Mouse (Mus musculus): ENCODE data around the gene Smap2. TPM values are rescaled to one million over a fixed set of nuclear protein-coding genes. Genes with fewer than 3 reads are reported as not detected.

Smap2 gene
- polyA plus RNA-seq, 1 experiment, result 27.3 TPM

DNA sequence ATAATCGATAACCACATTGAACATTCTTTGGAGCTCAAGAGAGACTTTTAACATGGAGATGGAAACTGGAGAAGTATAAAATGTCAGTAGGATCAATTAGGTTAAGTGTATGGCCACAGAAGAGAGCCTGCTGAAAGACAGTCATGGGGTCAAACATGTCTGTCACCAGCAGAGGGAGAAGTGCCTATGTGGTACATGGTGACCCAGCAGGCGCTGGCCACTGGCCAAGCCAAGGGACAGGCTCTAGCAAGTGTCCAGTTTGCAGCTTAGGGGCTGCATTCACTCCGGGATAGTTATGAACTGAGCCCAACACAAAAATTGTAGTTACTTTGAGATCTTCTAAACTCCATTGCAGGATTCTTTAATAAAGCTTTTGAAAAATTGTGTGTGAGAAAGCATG is 88.4 kb downstream of the Smap2 start:
- WGBS, result 83% methylated on average over 3 of the region's 3 CpGs
- Histone ChIP-seq H3K27me3 (replicated peaks; ENCODE audit: control insufficient read depth, insufficient read depth, low read length) (no peaks in the 10 kb centered on the region), H3K27ac (ENCODE audit: insufficient read depth, low read depth, low read length) (no peak overlapping the region), H3K36me3 (ENCODE audit: control insufficient read depth, insufficient read depth, low read length) (no peaks in the 10 kb centered on the region), H3K4me3 (ENCODE audit: insufficient read depth, low read depth, low read length) (no peak overlapping the region), H3K4me1 (ENCODE audit: control insufficient read depth, insufficient read depth, low read length) (peaks cover 5% of the 10 kb centered on the region; the same call in 1 of the 2 replicates)
- TF ChIP-seq POLR2A (IDR thresholded peaks at IDR 0.05; ENCODE audit: low read depth, low read length) (no peak), CTCF (conservative IDR thresholded peaks at IDR 0.05; ENCODE audit: insufficient read depth, insufficient read length, low read depth, low read length) (no peak)
- DNase-seq, result peak; percentile 34

GRCm38 (mm10) chr4:120925386-120925785 is 91.7 kb downstream of the Smap2 start:
- peak overlapping the region; percentile 81 for H3K4me3 ChIP-seq (ENCODE audit: insufficient read depth, low read depth, low read length)
- peaks cover 5% of the 10 kb centered on the region; the same call in 1 of the 2 replicates for H3K4me1 ChIP-seq (ENCODE audit: control insufficient read depth, insufficient read depth, low read length)
- WGBS, result 9% methylated on average over 3 of the region's 3 CpGs
- peak overlapping the region; percentile 46 for H3K27ac ChIP-seq (ENCODE audit: insufficient read depth, low read depth, low read length)
- no peaks in the 10 kb centered on the region for H3K27me3 ChIP-seq (replicated peaks; ENCODE audit: control insufficient read depth, insufficient read depth, low read length)
- DNase-seq, result peak; percentile 80
- TF ChIP-seq POLR2A (IDR thresholded peaks at IDR 0.05; ENCODE audit: low read depth, low read length) (no peak), CTCF (conservative IDR thresholded peaks at IDR 0.05; ENCODE audit: insufficient read depth, insufficient read length, low read depth, low read length) (peak; percentile 35)
- no peaks in the 10 kb centered on the region; the same call in 1 of the 2 replicates for H3K36me3 ChIP-seq (ENCODE audit: control insufficient read depth, insufficient read depth, low read length)

DNA sequence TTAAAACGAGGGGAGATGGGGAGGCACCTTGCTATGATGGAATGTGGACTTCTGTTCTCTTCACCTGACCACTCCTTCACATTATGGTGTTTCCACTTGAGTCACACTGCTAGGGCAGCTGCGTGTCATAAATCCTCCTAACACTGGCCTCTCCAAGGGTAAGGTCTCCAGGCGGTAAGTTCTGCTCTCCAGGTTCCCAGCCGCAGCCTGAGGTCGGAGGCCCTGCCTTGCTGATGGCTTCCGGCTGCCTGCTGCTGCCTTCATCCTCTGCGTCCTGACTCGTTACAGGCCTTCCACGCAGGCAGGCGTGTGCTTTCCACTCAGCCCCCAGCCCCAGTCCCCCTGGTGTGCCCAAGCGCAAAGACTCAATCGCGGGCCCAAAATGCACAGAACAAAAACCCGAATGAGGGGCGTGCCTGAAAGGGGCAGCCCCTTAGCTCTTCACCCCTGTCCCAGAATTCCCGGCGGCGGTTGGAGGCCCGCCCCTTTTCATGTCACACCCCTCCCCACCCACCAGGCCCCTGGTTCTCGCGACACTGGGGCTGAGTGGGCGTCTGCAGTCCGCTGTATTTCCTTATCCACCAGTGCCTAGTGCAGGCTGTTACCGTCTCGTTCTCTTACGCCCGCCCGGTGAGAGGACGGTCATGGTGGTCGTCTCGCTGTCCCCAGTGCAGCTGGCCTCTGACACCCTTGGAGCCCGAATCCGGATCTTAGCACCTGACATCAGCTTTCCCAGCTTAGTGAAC is 92.3 kb downstream of the Smap2 start, which contains the start of gene Exo5:
TSS of gene Exo5 (minus strand) at position 464 of the 746 bp plus-strand sequence.
- H3K27me3 ChIP-seq (replicated peaks; ENCODE audit: control insufficient read depth, insufficient read depth, low read length), result no peaks in the 10 kb centered on the region
- WGBS, result under 1% methylated on average over 33 of the region's 33 CpGs
- DNase-seq, result peak; percentile 93
- H3K4me1 ChIP-seq (ENCODE audit: control insufficient read depth, insufficient read depth, low read length), result peaks cover 5% of the 10 kb centered on the region; the same call in 1 of the 2 replicates
- TF ChIP-seq POLR2A (IDR thresholded peaks at IDR 0.05; ENCODE audit: low read depth, low read length) (peak; percentile 88), CTCF (conservative IDR thresholded peaks at IDR 0.05; ENCODE audit: insufficient read depth, insufficient read length, low read depth, low read length) (no peak)
- peak within 1 kb of the TSS; percentile 81 for H3K4me3 ChIP-seq (ENCODE audit: insufficient read depth, low read depth, low read length)
- H3K27ac ChIP-seq (ENCODE audit: insufficient read depth, low read depth, low read length), result peak within 1 kb of the TSS; percentile 82
- H3K36me3 ChIP-seq (ENCODE audit: control insufficient read depth, insufficient read depth, low read length), result no peaks in the 10 kb centered on the region; the same call in 1 of the 2 replicates

DNA sequence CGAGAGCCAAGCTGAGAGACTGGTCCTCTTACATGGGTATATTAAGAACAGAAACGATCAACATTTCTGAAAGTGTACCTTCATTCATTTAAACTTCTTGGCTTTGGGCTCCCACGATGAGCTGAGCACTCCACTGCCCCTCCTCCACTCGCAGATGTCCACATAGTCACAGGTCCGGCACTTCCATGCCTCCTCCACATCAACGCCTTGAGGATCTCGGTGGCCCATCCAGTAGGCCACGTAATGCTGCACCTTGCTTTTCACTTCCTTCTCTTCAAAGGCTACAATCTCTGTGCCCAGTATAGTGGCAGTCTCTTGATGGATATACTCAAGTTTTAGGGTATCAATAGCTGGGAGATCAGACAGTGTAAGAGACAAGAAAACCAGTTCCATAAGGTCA is 95.6 kb downstream of the Smap2 start:
- Histone ChIP-seq H3K4me3 (ENCODE audit: insufficient read depth, low read depth, low read length) (no peak overlapping the region), H3K27me3 (replicated peaks; ENCODE audit: control insufficient read depth, insufficient read depth, low read length) (no peaks in the 10 kb centered on the region), H3K36me3 (ENCODE audit: control insufficient read depth, insufficient read depth, low read length) (no peaks in the 10 kb centered on the region; the same call in 1 of the 2 replicates), H3K27ac (ENCODE audit: insufficient read depth, low read depth, low read length) (no peak overlapping the region), H3K4me1 (ENCODE audit: control insufficient read depth, insufficient read depth, low read length) (peaks cover 5% of the 10 kb centered on the region; the same call in 1 of the 2 replicates)
- WGBS, result 87% methylated on average over 8 of the region's 8 CpGs
- TF ChIP-seq CTCF (conservative IDR thresholded peaks at IDR 0.05; ENCODE audit: insufficient read depth, insufficient read length, low read depth, low read length), result no peak
- no peak for TF ChIP-seq POLR2A (IDR thresholded peaks at IDR 0.05; ENCODE audit: low read depth, low read length)
- DNase-seq, result no peak

Other genes with a start within 250 kb of the Smap2 start
- 218 and 287 TPM in 2 replicates for gene Nfyc, start 185.7 kb downstream of the Smap2 start, polyA plus RNA-seq (2012; rRNA removed)
- 0.27 and 0.39 TPM in 2 replicates for gene Rims3, start 162.4 kb downstream of the Smap2 start, polyA plus RNA-seq (2012; rRNA removed)
- 3.4 and 4.1 TPM in 2 replicates for gene Exo5, start 92.2 kb downstream of the Smap2 start, polyA plus RNA-seq (2012; rRNA removed)
- 1.3 and 1.4 TPM in 2 replicates for gene Zfp69, start 65.5 kb downstream of the Smap2 start, polyA plus RNA-seq (2012; rRNA removed)
- gene Col9a2, start 22.1 kb upstream of the Smap2 start, polyA plus RNA-seq (2012; rRNA removed), result not detected in 2 replicates
- 43.5 and 45.7 TPM in 2 replicates for gene Zmpste24, start 81.0 kb upstream of the Smap2 start, polyA plus RNA-seq (2012; rRNA removed)
- 0.14 TPM in 1 of 2 replicates, not detected in the other for gene Tmco2, start 92.0 kb upstream of the Smap2 start, polyA plus RNA-seq (2012; rRNA removed)
- 2.3 and 2.7 TPM in 2 replicates for gene Rlf, start 197.8 kb upstream of the Smap2 start, polyA plus RNA-seq (2012; rRNA removed)